Mouse (Mus musculus): ENCODE measurements at regions not wholly inside any gene's neighbourhood (a gene's known extent, or its start where the extent isn't known, plus 50 kb on each side); places are given as distances from the start of the nearest gene placed in this dataset.

DNA sequence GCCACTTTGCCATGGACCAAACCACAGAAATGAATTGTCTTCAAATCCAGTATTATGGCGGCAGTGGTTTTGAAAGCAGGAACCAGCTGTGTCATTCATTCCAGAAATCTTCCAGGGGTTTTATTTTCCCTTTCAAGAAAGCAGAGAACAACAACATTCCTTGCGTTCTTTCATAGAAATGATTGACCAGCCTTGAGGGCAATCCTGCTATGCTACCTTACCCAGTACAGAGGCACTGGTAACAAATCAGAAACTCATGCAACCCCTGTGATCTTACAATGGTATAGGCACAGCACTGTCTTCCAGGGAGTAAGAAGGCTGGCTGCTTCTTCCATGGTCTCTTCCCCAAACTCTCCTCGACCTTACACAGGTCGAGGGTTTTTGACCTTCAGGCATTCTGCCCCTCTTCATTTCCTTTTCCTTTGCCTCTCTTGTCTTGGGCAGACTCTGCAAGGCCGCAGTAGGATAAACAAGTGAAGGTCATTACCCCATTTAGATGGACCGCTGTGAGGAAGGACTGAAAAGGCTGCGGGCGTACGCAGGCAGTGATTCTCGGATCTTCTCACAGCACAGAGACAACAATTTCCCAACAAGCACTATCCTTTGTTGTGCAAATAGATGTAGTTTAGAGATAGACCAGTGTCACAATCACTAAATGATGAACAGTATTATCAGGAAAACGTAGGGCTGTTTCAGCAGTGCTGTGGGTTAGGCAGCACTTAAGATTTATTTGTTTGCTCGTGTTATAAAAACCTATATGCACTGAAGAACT, 171.6 kb upstream of the Rfx3 start:
- no peak for TF ChIP-seq CTCF (IDR thresholded peaks at IDR 0.05; ENCODE audit: borderline replicate concordance, control insufficient read depth, extremely low read depth, insufficient read depth, low read length, poor library complexity)
- TF ChIP-seq POLR2A (IDR thresholded peaks at IDR 0.05; ENCODE audit: control insufficient read depth, extremely low read depth, insufficient read depth, low read length, poor library complexity) = no peak

Measured in thymus, adult 2 months (tissue).